Mouse (Mus musculus) forebrain, embryonic 12.5 days (tissue): ENCODE measurements around the gene Siva1. TPM values are rescaled to one million over a fixed set of nuclear protein-coding genes. Genes with fewer than 3 reads are reported as not detected.
A peak's percentile ranks its signal among the peaks of the same experiment; 100 is the strongest.

Experiments
- ATAC-seq: fragments of 200-750 bp; cut with Nextera tagmentation; 2 replicates; pipeline ENCODE4 v1.8.0; 2017; ENCODE audit warnings: moderate TSS enrichment; ENCODE audit not compliant: low FRiP score
- H3K27ac ChIP-seq: fragments of 300-500 bp; sonication (generic); 2 replicates; pipeline ENCODE4 v1.5.1; 2016; ENCODE audit warnings: mild to moderate bottlenecking
- H3K27me3 ChIP-seq: fragments of 300-500 bp; sonication (generic); 2 replicates; pipeline ENCODE4 v1.6.1; 2016; ENCODE audit warnings: mild to moderate bottlenecking
- H3K36me3 ChIP-seq: fragments of 300-500 bp; sonication (generic); replicated peaks from 2 replicates; pipeline ENCODE4 v1.6.1; 2016; ENCODE audit warnings: mild to moderate bottlenecking
- H3K4me1 ChIP-seq: fragments of 300-500 bp; sonication (generic); 2 replicates; pipeline ENCODE4 v1.6.1; 2016
- H3K4me2 ChIP-seq: fragments of 300-500 bp; sonication (generic); 2 replicates; pipeline ENCODE4 v1.6.1; 2016; ENCODE audit warnings: mild to moderate bottlenecking, moderate library complexity
- H3K4me3 ChIP-seq: fragments of 300-500 bp; sonication (generic); replicated peaks from 2 replicates; pipeline ENCODE4 v1.5.1; 2016; ENCODE audit warnings: mild to moderate bottlenecking
- H3K9ac ChIP-seq: fragments of 300-500 bp; sonication (generic); 2 replicates; pipeline ENCODE4 v1.6.1; 2016; ENCODE audit warnings: mild to moderate bottlenecking
- H3K9me3 ChIP-seq: fragments of 300-500 bp; sonication (generic); 2 replicates; pipeline ENCODE4 v1.6.1; 2016
- WGBS: fragments of 180-500 bp; shearing (Covaris S2); methylation state at CpG from one replicate; pipeline ENCODE4 v1.1.7; 2016; 5-methylcytosine and 5-hydroxymethylcytosine counted together
- polyA plus RNA-seq: library from polyadenylated mRNA; unstranded; fragments of >200 nt; fragmentation: Nextera tagmentation; extraction: Ambion mirVana; gene quantifications from 2 replicates; pipeline ENCODE4 v1.2.1, GENCODE M21; 2016

Siva1 gene
- 151 and 173 TPM in 2 replicates for polyA plus RNA-seq

- ATAC-seq = peak; percentile 98
- H3K4me2 ChIP-seq = peak within 1 kb of the TSS; percentile 70
- H3K27me3 ChIP-seq = no peaks in the 10 kb centered on the region
- H3K4me3 ChIP-seq = peak within 1 kb of the TSS; percentile 77
- H3K36me3 ChIP-seq = peaks cover 24% of the 10 kb centered on the region
- peak within 1 kb of the TSS; percentile 80 for H3K9ac ChIP-seq
- WGBS = 3% methylated on average over 39 of the region's 46 CpGs
- no peaks in the 10 kb centered on the region for H3K9me3 ChIP-seq
- peak within 1 kb of the TSS; percentile 86 for H3K27ac ChIP-seq
- peaks cover 19% of the 10 kb centered on the region for H3K4me1 ChIP-seq
Observed at GRCm38 (mm10) chr12:112644180-112644854, at the start of gene Siva1. Gene Siva1 (plus strand): TSS chr12:112644679.

DNA sequence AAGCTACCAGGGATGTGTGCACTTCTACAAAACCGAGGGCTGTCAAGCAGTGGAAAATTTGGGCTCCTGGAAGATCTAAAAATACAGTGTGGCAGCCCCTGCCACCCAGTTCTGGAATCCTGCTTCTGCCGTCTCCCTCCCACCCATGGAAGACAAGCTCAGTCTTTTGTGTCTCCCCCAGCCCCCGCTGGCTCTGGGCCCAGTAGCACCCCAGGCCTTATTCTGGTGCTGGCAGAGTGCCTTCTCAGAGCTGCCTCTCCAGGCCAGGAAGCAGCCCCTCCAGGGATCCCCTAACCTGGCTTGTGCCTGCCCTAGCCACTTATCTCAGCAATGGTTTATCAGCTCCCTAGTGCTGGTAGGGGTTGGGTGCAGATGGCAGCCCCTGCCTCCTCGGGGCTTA is 49.5 kb upstream of the Siva1 start:
- peaks cover 14% of the 10 kb centered on the region for H3K27me3 ChIP-seq
- no peaks in the 10 kb centered on the region for H3K9me3 ChIP-seq
- no peaks in the 10 kb centered on the region for H3K36me3 ChIP-seq
- H3K4me1 ChIP-seq = peaks cover 24% of the 10 kb centered on the region
- peak overlapping the region; percentile 19; the same call in 1 of the 2 replicates for H3K27ac ChIP-seq
- WGBS = 46% methylated on average over 4 of the region's 4 CpGs
- H3K9ac ChIP-seq = no peak overlapping the region
- ATAC-seq = no peak
- H3K4me3 ChIP-seq = no peak overlapping the region
- H3K4me2 ChIP-seq = no peak overlapping the region

DNA sequence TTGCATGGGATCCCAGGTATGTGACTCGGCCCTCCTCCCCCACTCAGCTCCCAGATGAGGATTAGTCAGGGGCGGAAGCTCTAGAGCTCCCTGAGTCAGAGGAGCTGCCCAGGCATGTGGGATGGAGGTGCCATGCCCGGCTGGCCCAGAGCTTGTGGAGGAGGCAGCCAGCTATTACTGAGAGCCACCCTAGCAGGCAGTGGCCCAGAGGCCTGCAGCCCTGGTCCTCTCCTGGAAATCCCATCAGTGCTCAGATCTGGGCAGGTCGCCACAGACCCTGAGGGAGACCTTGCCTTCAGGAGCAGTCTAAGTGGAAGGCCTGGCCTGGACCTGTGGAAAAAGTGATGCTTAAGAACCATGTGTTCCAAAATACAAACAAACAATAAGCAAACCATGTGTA is 48.9 kb upstream of the Siva1 start:
- no peaks in the 10 kb centered on the region for H3K36me3 ChIP-seq
- peaks cover 24% of the 10 kb centered on the region for H3K4me1 ChIP-seq
- H3K27me3 ChIP-seq = peaks cover 7% of the 10 kb centered on the region
- no peak overlapping the region for H3K4me2 ChIP-seq
- 0 out of 2 replicates have a peak overlapping the region, but pooled peaks have one; percentile 19 for H3K27ac ChIP-seq
- no peak for ATAC-seq
- H3K9me3 ChIP-seq = no peaks in the 10 kb centered on the region
- 64% methylated on average over 4 of the region's 4 CpGs for WGBS
- no peak overlapping the region for H3K9ac ChIP-seq
- H3K4me3 ChIP-seq = no peak overlapping the region

GRCm38 (mm10) chr12:112596454-112596853 is 48.0 kb upstream of the Siva1 start:
- no peak overlapping the region for H3K27ac ChIP-seq
- H3K27me3 ChIP-seq = no peaks in the 10 kb centered on the region; the same call in 1 of the 2 replicates
- H3K4me2 ChIP-seq = no peak overlapping the region
- WGBS = 74% methylated on average over 9 of the region's 9 CpGs
- H3K9ac ChIP-seq = no peak overlapping the region
- no peaks in the 10 kb centered on the region for H3K36me3 ChIP-seq
- H3K9me3 ChIP-seq = no peaks in the 10 kb centered on the region
- ATAC-seq = no peak
- H3K4me1 ChIP-seq = peaks cover 24% of the 10 kb centered on the region
- H3K4me3 ChIP-seq = no peak overlapping the region

- WGBS = 74% methylated on average over 14 of the region's 14 CpGs
- peaks cover 24% of the 10 kb centered on the region for H3K4me1 ChIP-seq
Observed at GRCm38 (mm10) chr12:112596891-112597500, 47.5 kb upstream of the Siva1 start.

GRCm38 (mm10) chr12:112597618-112598017 is 46.9 kb upstream of the Siva1 start:
- 81% methylated on average over 8 of the region's 8 CpGs for WGBS
- H3K4me1 ChIP-seq = peaks cover 24% of the 10 kb centered on the region
- no peak overlapping the region for H3K4me3 ChIP-seq
- no peaks in the 10 kb centered on the region; the same call in 1 of the 2 replicates for H3K27me3 ChIP-seq
- H3K9me3 ChIP-seq = no peaks in the 10 kb centered on the region
- no peak overlapping the region for H3K9ac ChIP-seq
- H3K27ac ChIP-seq = no peak overlapping the region
- no peaks in the 10 kb centered on the region for H3K36me3 ChIP-seq
- no peak overlapping the region for H3K4me2 ChIP-seq
- ATAC-seq = no peak

More at GRCm38 (mm10) chr12:112596891-112597500, 47.5 kb upstream of the Siva1 start:
- Histone ChIP-seq H3K27me3 (no peaks in the 10 kb centered on the region; the same call in 1 of the 2 replicates), H3K4me3 (no peak overlapping the region), H3K9me3 (no peaks in the 10 kb centered on the region), H3K36me3 (no peaks in the 10 kb centered on the region), H3K9ac (no peak overlapping the region), H3K27ac (no peak overlapping the region), H3K4me2 (no peak overlapping the region)
- no peak for ATAC-seq

- ATAC-seq = no peak
- Histone ChIP-seq H3K9ac (no peak overlapping the region), H3K9me3 (no peaks in the 10 kb centered on the region), H3K4me2 (no peak overlapping the region), H3K4me1 (peaks cover 9% of the 10 kb centered on the region; the same call in 1 of the 2 replicates), H3K27ac (no peak overlapping the region), H3K36me3 (no peaks in the 10 kb centered on the region), H3K27me3 (no peaks in the 10 kb centered on the region; the same call in 1 of the 2 replicates), H3K4me3 (no peak overlapping the region)
- WGBS = 51% methylated on average over 4 of the region's 4 CpGs
Observed at GRCm38 (mm10) chr12:112599198-112599597, 45.3 kb upstream of the Siva1 start.

DNA sequence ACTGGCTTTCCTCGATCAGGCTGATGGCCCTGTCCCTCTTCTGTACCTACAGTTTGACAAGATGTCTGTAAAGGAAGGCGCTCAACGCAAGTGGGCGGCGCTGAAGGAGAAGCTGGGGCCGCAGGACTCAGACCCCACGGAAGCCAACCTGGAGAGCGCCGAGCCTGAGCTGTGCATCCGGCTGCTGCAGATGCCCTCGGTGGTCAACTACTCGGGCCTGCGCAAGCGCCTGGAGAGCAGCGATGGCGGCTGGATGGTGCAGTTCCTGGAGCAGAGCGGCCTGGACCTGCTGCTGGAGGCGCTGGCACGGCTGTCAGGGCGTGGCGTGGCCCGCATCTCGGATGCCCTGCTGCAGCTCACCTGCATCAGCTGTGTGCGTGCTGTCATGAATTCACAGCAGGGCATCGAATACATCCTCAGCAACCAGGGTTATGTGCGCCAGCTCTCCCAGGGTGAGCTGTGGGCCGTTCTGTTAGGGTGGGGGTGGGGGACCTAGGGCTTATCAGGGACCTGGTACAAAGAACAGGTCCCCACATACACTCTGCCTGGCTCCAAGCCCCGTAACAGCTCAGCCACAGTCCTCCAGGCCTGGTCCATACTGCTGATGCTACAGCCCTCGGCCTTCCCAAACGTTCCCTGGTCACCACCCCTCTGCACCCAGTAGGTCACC is 44.4 kb upstream of the Siva1 start:
- Histone ChIP-seq H3K27ac (no peak overlapping the region), H3K27me3 (no peaks in the 10 kb centered on the region; the same call in 1 of the 2 replicates), H3K4me1 (peaks cover 10% of the 10 kb centered on the region), H3K4me3 (no peak overlapping the region), H3K36me3 (no peaks in the 10 kb centered on the region), H3K9ac (no peak overlapping the region), H3K9me3 (no peaks in the 10 kb centered on the region), H3K4me2 (no peak overlapping the region)
- WGBS = 81% methylated on average over 30 of the region's 30 CpGs
- ATAC-seq = no peak

DNA sequence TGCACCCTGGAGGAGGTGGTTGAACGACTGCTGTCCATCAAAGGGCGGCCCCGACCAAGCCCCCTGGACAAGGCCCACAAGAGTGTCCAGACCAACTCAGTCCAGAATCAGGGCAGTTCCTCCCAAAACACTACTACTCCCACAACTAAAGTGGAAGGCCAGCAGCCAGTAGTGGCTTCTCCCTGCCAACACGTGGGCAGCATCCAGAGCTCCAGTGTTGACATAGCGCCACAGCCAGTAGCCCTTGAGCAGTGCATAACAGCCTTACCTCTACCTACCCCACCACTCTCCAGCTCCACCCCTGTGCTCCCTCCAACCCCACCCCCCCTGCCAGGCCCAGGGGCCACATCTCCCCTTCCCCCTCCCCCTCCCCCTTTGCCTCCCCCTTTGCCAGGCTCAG is 40.5 kb upstream of the Siva1 start:
- no peak overlapping the region for H3K4me3 ChIP-seq
- ATAC-seq = no peak
- no peaks in the 10 kb centered on the region for H3K9me3 ChIP-seq
- H3K9ac ChIP-seq = no peak overlapping the region
- peaks cover 11% of the 10 kb centered on the region for H3K4me1 ChIP-seq
- H3K4me2 ChIP-seq = no peak overlapping the region
- no peaks in the 10 kb centered on the region; the same call in 1 of the 2 replicates for H3K27me3 ChIP-seq
- H3K36me3 ChIP-seq = no peaks in the 10 kb centered on the region
- H3K27ac ChIP-seq = no peak overlapping the region
- 87% methylated on average over 5 of the region's 5 CpGs for WGBS

DNA sequence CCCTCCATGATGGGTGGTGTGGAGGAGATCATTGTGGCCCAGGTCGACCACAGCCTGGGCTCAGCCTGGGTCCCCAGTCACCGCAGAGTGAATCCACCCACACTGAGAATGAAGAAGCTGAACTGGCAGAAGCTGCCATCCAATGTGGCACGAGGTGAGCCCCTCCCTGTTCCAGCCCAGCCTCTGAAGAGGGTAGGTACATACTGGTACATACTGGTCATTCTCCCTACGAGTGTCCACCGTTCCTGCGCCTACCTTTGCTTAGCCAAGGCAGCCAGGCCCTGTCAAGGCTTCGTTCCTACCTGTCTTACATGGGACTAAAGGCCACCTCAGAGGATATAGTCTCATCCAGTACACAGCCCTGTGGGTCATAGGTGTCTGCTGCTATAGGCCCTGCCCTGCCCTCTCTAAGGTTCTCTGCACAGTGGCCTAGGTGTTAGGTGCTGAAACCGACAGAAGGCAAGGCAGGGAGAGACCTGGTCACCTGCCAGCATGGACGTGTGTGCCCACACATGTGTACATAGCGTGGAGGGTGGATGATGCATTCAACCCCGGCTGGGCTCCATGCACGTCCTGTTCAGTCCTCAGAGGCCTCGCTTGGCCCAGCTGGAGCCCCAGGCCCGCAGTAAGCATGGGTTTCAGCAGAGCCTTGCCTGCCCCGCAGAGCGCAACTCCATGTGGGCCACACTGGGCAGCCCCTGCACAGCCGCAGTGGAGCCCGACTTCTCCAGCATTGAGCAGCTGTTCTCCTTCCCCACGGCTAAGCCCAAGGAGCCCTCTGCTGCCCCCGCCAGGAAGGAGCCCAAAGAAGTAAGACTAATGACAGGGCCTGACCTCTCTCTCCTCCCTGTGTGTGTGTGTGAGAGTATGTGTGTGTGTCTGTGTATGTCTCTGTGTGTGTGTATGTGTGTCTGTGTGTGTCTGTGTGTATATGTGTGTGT is 39.5 kb upstream of the Siva1 start:
- WGBS = 58% methylated on average over 20 of the region's 20 CpGs
- H3K27ac ChIP-seq = no peak overlapping the region
- H3K4me1 ChIP-seq = peaks cover 11% of the 10 kb centered on the region
- 0 out of 2 replicates have a peak overlapping the region, but pooled peaks have one; percentile 38 for H3K9ac ChIP-seq
- no peaks in the 10 kb centered on the region for H3K9me3 ChIP-seq
- H3K27me3 ChIP-seq = no peaks in the 10 kb centered on the region; the same call in 1 of the 2 replicates
- H3K36me3 ChIP-seq = no peaks in the 10 kb centered on the region
- H3K4me2 ChIP-seq = no peak overlapping the region
- H3K4me3 ChIP-seq = no peak overlapping the region
- ATAC-seq = peak; percentile 57

GRCm38 (mm10) chr12:112605766-112606165 is 38.7 kb upstream of the Siva1 start:
- no peak overlapping the region for H3K9ac ChIP-seq
- peaks cover 11% of the 10 kb centered on the region for H3K4me1 ChIP-seq
- H3K27ac ChIP-seq = no peak overlapping the region
- ATAC-seq = peak; percentile 75
- H3K4me2 ChIP-seq = no peak overlapping the region
- no peaks in the 10 kb centered on the region for H3K9me3 ChIP-seq
- H3K36me3 ChIP-seq = no peaks in the 10 kb centered on the region
- no peak overlapping the region for H3K4me3 ChIP-seq
- no peaks in the 10 kb centered on the region for H3K27me3 ChIP-seq
- WGBS = 42% methylated on average over 6 of the region's 6 CpGs
